Mouse (Mus musculus) lung, embryonic 14.5 days (tissue): Measurements from ENCODE around the gene Pacs2. TPM values are rescaled to one million over a fixed set of nuclear protein-coding genes. Genes with fewer than 3 reads are reported as not detected.

Experiments
- ATAC-seq: fragments of 200-750 bp; cut with Nextera tagmentation; 2 replicates; pipeline ENCODE4 v1.8.0; 2017; ENCODE audit warnings: mild to moderate bottlenecking, moderate TSS enrichment, moderate library complexity; ENCODE audit not compliant: insufficient read depth
- DNase-seq: peaks from one replicate; pipeline ENCODE4 v3.0.0-alpha.2; 2015
- H3K27ac ChIP-seq: fragments of 300-500 bp; sonication (generic); 2 replicates; pipeline ENCODE4 v1.5.1; 2014; ENCODE audit warnings: low read depth, mild to moderate bottlenecking, moderate library complexity
- H3K27me3 ChIP-seq: fragments of 300-500 bp; sonication (generic); 2 replicates; pipeline ENCODE4 v1.6.1; 2014; ENCODE audit warnings: low read length, control low read depth; ENCODE audit not compliant: insufficient read depth
- H3K36me3 ChIP-seq: fragments of 300-500 bp; sonication (generic); 2 replicates; pipeline ENCODE4 v1.6.1; 2014; ENCODE audit warnings: control low read depth; ENCODE audit not compliant: insufficient read depth
- H3K4me1 ChIP-seq: fragments of 300-500 bp; sonication (generic); 2 replicates; pipeline ENCODE4 v1.6.1; 2014; ENCODE audit warnings: antibody characterized with exemption, control low read depth; ENCODE audit not compliant: insufficient read depth
- H3K4me2 ChIP-seq: fragments of 300-500 bp; sonication (generic); 2 replicates; pipeline ENCODE4 v1.6.1; 2014; ENCODE audit warnings: mild to moderate bottlenecking
- H3K4me3 ChIP-seq: fragments of 300-500 bp; sonication (generic); 2 replicates; pipeline ENCODE4 v1.5.1; 2014; ENCODE audit warnings: low read depth, low read length
- H3K9ac ChIP-seq: fragments of 300-500 bp; sonication (generic); 2 replicates; pipeline ENCODE4 v1.6.1; 2014
- H3K9me3 ChIP-seq: fragments of 300-500 bp; sonication (generic); 2 replicates; pipeline ENCODE4 v1.6.1; 2016; ENCODE audit warnings: low read depth, low read length, control low read depth
- CTCF ChIP-seq: IDR thresholded peaks from 2 replicates; pipeline ENCODE4 v1.5.1; 2016; ENCODE audit warnings: antibody characterized with exemption, low read depth
- WGBS: fragments of 180-500 bp; shearing (Covaris S2); extraction: QIAGEN DNeasy Blood & Tissue Kit; methylation state at CpG from one replicate; pipeline ENCODE4 v1.1.7; 2014; 5-methylcytosine and 5-hydroxymethylcytosine counted together
- polyA plus RNA-seq: library from polyadenylated mRNA; unstranded; fragments of >200 nt; fragmentation: Nextera tagmentation; extraction: Ambion mirVana; gene quantifications from 2 replicates; pipeline ENCODE4 v1.2.1, GENCODE M21; 2014

Pacs2 gene
- polyA plus RNA-seq, 1 experiment from 2014 or later = 15.6 TPM

DNA sequence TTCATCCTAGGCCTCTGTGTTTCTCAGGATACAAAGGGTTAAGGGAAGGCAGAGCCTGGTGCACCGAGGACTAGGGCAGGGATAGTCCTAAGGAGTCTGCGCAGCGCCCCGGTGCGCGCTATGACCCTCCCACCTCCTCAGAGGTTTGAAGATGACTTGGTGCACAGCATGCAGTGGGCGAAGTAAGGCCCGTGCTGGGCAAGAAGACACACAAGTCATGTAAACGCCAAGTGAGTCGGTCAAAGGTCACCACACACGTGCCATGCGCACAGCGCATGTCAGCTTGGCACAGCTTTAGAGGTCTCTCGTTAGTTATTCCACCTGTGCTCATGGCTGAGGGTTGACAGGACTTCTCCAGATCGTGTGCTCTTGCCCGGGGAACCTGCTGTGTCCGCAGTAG lies 75.7 kb downstream of the Pacs2 start:
- Histone ChIP-seq H3K9ac (no peak overlapping the region), H3K4me3 (no peak overlapping the region), H3K9me3 (no peaks in the 10 kb centered on the region), H3K27me3 (no peaks in the 10 kb centered on the region), H3K4me1 (no peaks in the 10 kb centered on the region), H3K4me2 (no peak overlapping the region), H3K36me3 (no peaks in the 10 kb centered on the region), H3K27ac (no peak overlapping the region)
- DNase-seq (no peak), ATAC-seq (no peak)
- no peak for TF ChIP-seq CTCF
- WGBS = 78% methylated on average over 17 of the region's 17 CpGs

GRCm38 (mm10) chr12:113097040-113097439 lies 82.7 kb downstream of the Pacs2 start:
- H3K27ac ChIP-seq = no peak overlapping the region
- H3K9ac ChIP-seq = peak overlapping the region; percentile 100
- no peaks in the 10 kb centered on the region for H3K9me3 ChIP-seq
- WGBS = 81% methylated on average over 5 of the region's 5 CpGs
- peak overlapping the region; percentile 90 for H3K4me2 ChIP-seq
- H3K4me3 ChIP-seq = no peak overlapping the region; the same call in 1 of the 2 replicates
- peaks cover 6% of the 10 kb centered on the region for H3K36me3 ChIP-seq
- DNase-seq (no peak), ATAC-seq (peak; percentile 5; the same call in 1 of the 2 replicates)
- no peak for TF ChIP-seq CTCF
- H3K27me3 ChIP-seq = no peaks in the 10 kb centered on the region
- peaks cover 7% of the 10 kb centered on the region for H3K4me1 ChIP-seq

GRCm38 (mm10) chr12:113097749-113098281 lies 83.5 kb downstream of the Pacs2 start, which contains the start of gene Mta1:
Gene Mta1 (plus strand): TSS chr12:113098278.
- Histone ChIP-seq H3K4me1 (peaks cover 7% of the 10 kb centered on the region), H3K9me3 (no peaks in the 10 kb centered on the region), H3K4me2 (peak within 1 kb of the TSS; percentile 90), H3K27ac (peak within 1 kb of the TSS; percentile 86), H3K4me3 (peak within 1 kb of the TSS; percentile 96), H3K27me3 (no peaks in the 10 kb centered on the region), H3K9ac (peak within 1 kb of the TSS; percentile 100), H3K36me3 (peaks cover 8% of the 10 kb centered on the region)
- TF ChIP-seq CTCF = no peak
- ATAC-seq (peak; percentile 76), DNase-seq (peak; percentile 82)
- WGBS = 2% methylated on average over 16 of the region's 53 CpGs

GRCm38 (mm10) chr12:113098530-113099151 lies 84.3 kb downstream of the Pacs2 start:
- peak overlapping the region; percentile 100 for H3K9ac ChIP-seq
- WGBS = under 1% methylated on average over 39 of the region's 60 CpGs
- H3K4me1 ChIP-seq = peaks cover 7% of the 10 kb centered on the region
- H3K4me3 ChIP-seq = peak overlapping the region; percentile 96
- peak overlapping the region; percentile 90 for H3K4me2 ChIP-seq
- peaks cover 11% of the 10 kb centered on the region for H3K36me3 ChIP-seq
- no peak for TF ChIP-seq CTCF
- DNase-seq (peak; percentile 27), ATAC-seq (peak; percentile 4; the same call in 1 of the 2 replicates)
- H3K27me3 ChIP-seq = no peaks in the 10 kb centered on the region
- peak overlapping the region; percentile 86 for H3K27ac ChIP-seq
- no peaks in the 10 kb centered on the region for H3K9me3 ChIP-seq

DNA sequence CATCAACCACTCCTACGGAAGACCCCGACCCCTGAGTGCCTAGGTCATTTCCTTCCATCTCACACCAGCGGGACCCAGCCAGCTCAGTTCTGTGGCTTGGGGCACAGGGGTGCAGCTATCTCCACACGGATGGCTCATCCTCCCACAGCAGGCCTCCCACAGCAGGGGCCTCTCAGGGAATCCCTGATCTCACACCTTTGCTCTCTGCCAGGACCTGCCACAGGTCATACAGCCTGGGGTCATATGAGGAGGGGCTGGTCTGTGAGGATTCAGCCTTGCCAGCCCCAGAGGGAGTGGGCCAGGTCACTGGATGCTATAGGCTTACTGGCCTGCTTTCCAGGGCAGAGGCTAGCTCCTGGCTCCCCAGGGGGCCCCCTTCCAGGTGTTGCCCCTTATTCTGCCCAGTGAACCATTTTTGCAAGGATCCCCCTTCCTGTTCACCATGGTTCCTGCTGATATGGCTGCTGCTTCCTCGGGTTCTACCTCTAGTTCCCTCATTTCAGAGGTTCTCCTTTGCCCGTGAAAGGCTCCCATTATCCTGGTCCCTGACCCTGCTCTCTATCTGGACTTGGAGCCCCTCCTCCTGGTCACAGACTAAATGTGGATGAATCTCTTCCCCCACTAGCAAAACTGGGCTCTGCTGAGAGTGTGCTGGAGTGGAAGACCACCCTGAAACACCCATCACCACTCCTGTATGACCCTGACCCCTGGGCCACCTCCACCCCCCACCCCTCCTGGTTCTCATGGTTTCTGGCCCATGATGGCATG lies 85.3 kb downstream of the Pacs2 start:
- Histone ChIP-seq H3K27me3 (no peaks in the 10 kb centered on the region), H3K4me2 (peak overlapping the region; percentile 90), H3K9me3 (no peaks in the 10 kb centered on the region), H3K36me3 (peaks cover 14% of the 10 kb centered on the region), H3K4me3 (peak overlapping the region; percentile 96), H3K4me1 (peaks cover 7% of the 10 kb centered on the region), H3K9ac (peak overlapping the region; percentile 100), H3K27ac (peak overlapping the region; percentile 15; the same call in 1 of the 2 replicates)
- 23% methylated on average over 6 of the region's 6 CpGs for WGBS
- no peak for ATAC-seq
- no peak for TF ChIP-seq CTCF
- DNase-seq = no peak

DNA sequence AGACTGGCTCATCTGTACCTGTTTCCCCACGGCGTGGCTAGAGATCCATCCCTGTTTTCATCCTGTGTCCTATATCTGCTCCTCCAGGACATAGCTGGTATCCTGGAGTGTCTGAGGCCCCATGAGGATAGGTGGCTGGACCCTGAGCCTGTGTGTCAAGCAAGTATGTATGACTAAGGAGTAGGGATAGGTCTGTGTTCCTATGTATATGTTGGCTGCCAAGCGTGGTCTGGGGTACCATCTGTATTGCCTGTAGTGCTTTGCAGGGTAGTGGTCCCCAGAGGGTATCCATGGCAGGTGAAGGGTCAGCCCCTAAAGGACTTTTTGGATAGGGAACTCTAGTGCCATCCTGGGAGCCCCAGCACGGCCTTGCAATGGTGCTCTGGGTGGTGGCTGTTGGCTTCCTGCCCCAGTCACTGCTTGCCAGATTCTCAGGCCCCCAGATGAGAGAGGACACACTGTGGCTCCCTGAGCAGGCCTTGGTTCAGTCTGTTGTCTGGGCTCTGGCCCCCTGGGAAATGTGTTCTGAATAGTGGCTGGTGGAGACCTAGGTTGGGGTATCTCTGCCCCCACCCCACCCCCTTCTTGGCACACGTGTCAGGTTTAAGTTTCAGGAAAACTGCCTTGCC lies 86.3 kb downstream of the Pacs2 start:
- H3K9ac ChIP-seq = peak overlapping the region; percentile 15; the same call in 1 of the 2 replicates
- no peak for TF ChIP-seq CTCF
- 69% methylated on average over 5 of the region's 5 CpGs for WGBS
- H3K4me3 ChIP-seq = peak overlapping the region; percentile 96; the same call in 1 of the 2 replicates
- DNase-seq (no peak), ATAC-seq (no peak)
- H3K9me3 ChIP-seq = no peaks in the 10 kb centered on the region
- H3K27ac ChIP-seq = no peak overlapping the region; the same call in 1 of the 2 replicates
- H3K4me1 ChIP-seq = peaks cover 7% of the 10 kb centered on the region
- H3K36me3 ChIP-seq = peaks cover 14% of the 10 kb centered on the region
- no peaks in the 10 kb centered on the region for H3K27me3 ChIP-seq
- peak overlapping the region; percentile 90; the same call in 1 of the 2 replicates for H3K4me2 ChIP-seq
